Mouse (Mus musculus): Measurements from ENCODE around the gene Myh7b. TPM values are rescaled to one million over a fixed set of nuclear protein-coding genes. Genes with fewer than 3 reads are reported as not detected.
A peak's percentile ranks its signal among the peaks of the same experiment; 100 is the strongest.

The Myh7b gene
- total and polyA plus RNA-seq, 3 experiments: 2.2 to 5.9 TPM; not detected in 1

DNA sequence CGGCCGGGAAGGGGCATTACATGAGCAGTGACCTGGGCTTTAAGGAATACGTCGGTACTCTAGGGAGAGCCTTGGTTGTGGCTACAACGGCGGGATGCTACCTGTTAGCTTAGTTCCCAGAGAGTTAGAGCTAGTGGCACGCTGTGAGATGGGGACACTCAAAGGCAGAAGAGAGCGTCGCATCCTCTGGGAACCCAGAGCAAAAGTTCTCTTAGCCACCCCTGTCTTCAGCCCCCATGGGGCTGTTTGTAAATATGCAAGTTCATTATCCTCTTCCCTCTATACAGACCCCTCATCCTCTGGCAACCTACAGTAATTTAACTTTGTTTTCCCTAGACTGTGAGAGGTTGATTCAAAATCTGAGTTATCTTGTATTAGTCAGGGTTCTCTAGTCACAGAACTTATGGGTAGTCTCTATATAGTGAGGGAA lies 18.1 kb upstream of the Myh7b start:
- DNase-seq (ENCODE audit: low read depth, low spot score): no peak
- H3K36me3 ChIP-seq (ENCODE audit: control insufficient read depth in 1 of 2, insufficient read depth in 2 of 2, low read length in 2 of 2): no peaks in the 10 kb centered on the region; a peak in 1 of 4 replicates
- H3K4me3 ChIP-seq (ENCODE audit: control insufficient read depth in 1 of 2, insufficient read depth in 1 of 2, low read depth in 2 of 2, low read length in 2 of 2): peak overlapping the region; percentile 70 to 86
- peak overlapping the region; percentile 76 for H3K9ac ChIP-seq (ENCODE audit: control insufficient read depth, low read depth, low read length, poor library complexity, severe bottlenecking)
- no peaks in the 10 kb centered on the region for H3K9me3 ChIP-seq (replicated peaks; ENCODE audit: insufficient read depth, low read length)
- peak overlapping the region; percentile 24; the same call in 1 of the 2 replicates for H3K27ac ChIP-seq (ENCODE audit: control insufficient read depth, low read depth, low read length)
- H3K4me1 ChIP-seq (ENCODE audit: control insufficient read depth in 1 of 2, insufficient read depth in 2 of 2, low read length in 2 of 2): peaks cover 0 to 3% of the 10 kb centered on the region in 2 experiments; a peak in 2 of 4 replicates
- H3K79me2 ChIP-seq (ENCODE audit: control insufficient read depth, insufficient read depth, low read length, poor library complexity): no peaks in the 10 kb centered on the region; the same call in 1 of the 2 replicates
- TF ChIP-seq MYB (IDR thresholded peaks at IDR 0.05; ENCODE audit: low read depth, low read length) (no peak), BHLHE40 (IDR thresholded peaks at IDR 0.05; ENCODE audit: borderline replicate concordance, low read depth, low read length) (no peak), NELFE (IDR thresholded peaks at IDR 0.05; ENCODE audit: low read depth, low read length) (0 out of 2 replicates have a peak, but pooled peaks have one; percentile 68), RAD21 (IDR thresholded peaks at IDR 0.05; ENCODE audit: low read depth, low read length) (no peak), ZKSCAN1 (IDR thresholded peaks at IDR 0.05; ENCODE audit: low read depth, low read length) (no peak), UBTF (IDR thresholded peaks at IDR 0.05; ENCODE audit: borderline replicate concordance, insufficient read depth, low read depth, low read length) (no peak), CTCF (IDR thresholded peaks at IDR 0.05 in 2 of 3, conservative IDR thresholded peaks at IDR 0.05 in 1 of 3; ENCODE audit: control insufficient read depth in 1 of 3, insufficient read depth in 1 of 3, low read depth in 2 of 3, low read length in 3 of 3, poor library complexity in 1 of 3, severe bottlenecking in 1 of 3) (no peak), SMC3 (IDR thresholded peaks at IDR 0.05; ENCODE audit: low read depth, low read length) (no peak), GATA1 (IDR thresholded peaks at IDR 0.05; ENCODE audit: low read depth, low read length) (no peak), MAX (IDR thresholded peaks at IDR 0.05; ENCODE audit: low read length) (0 out of 2 replicates have a peak, but pooled peaks have one; percentile 37), CHD2 (IDR thresholded peaks at IDR 0.05; ENCODE audit: low read length) (no peak), MXI1 (IDR thresholded peaks at IDR 0.05; ENCODE audit: low read depth, low read length) (no peak), TAL1 (IDR thresholded peaks at IDR 0.05; ENCODE audit: low read length) (no peak), JUND (IDR thresholded peaks at IDR 0.05; ENCODE audit: low read depth, low read length) (no peak), POLR2AphosphoS5 (IDR thresholded peaks at IDR 0.05; ENCODE audit: borderline replicate concordance, low read depth, low read length) (no peak), E2F4 (IDR thresholded peaks at IDR 0.05; ENCODE audit: borderline replicate concordance, low read depth, low read length) (no peak), MAFK (IDR thresholded peaks at IDR 0.05; ENCODE audit: borderline replicate concordance, low read depth, low read length) (no peak), MAZ (IDR thresholded peaks at IDR 0.05; ENCODE audit: low read depth, low read length) (no peak), USF1 (IDR thresholded peaks at IDR 0.05; ENCODE audit: low read depth, low read length) (0 out of 2 replicates have a peak, but pooled peaks have one; percentile 3), EP300 (IDR thresholded peaks at IDR 0.05; ENCODE audit: low read depth in 1 of 2, low read length in 2 of 2) (no peak), ZMIZ1 (IDR thresholded peaks at IDR 0.05; ENCODE audit: low read depth, low read length) (no peak), ETS1 (IDR thresholded peaks at IDR 0.05; ENCODE audit: low read depth, low read length) (no peak), MYC (IDR thresholded peaks at IDR 0.05; ENCODE audit: low read depth, low read length) (no peak), CHD1 (IDR thresholded peaks at IDR 0.05; ENCODE audit: low read depth, low read length) (no peak), ELF1 (IDR thresholded peaks at IDR 0.05; ENCODE audit: low read depth, low read length) (no peak; the same call in 1 of the 2 replicates), NRF1 (IDR thresholded peaks at IDR 0.05; ENCODE audit: insufficient read depth, low read depth, low read length, poor library complexity, severe bottlenecking) (no peak), SIN3A (IDR thresholded peaks at IDR 0.05; ENCODE audit: low read length) (no peak; the same call in 1 of the 2 replicates), TCF12 (IDR thresholded peaks at IDR 0.05; ENCODE audit: low read depth, low read length) (no peak), ZC3H11A (IDR thresholded peaks at IDR 0.05; ENCODE audit: low read depth, low read length) (no peak), POLR2AphosphoS2 (IDR thresholded peaks at IDR 0.05; ENCODE audit: low read length) (no peak), KAT2A (conservative IDR thresholded peaks at IDR 0.05; ENCODE audit: low read depth, low read length) (no peak), ZNF384 (IDR thresholded peaks at IDR 0.05; ENCODE audit: low read depth, low read length) (no peak), HCFC1 (IDR thresholded peaks at IDR 0.05; ENCODE audit: low read depth, low read length) (no peak), RCOR1 (IDR thresholded peaks at IDR 0.05; ENCODE audit: low read depth, low read length) (no peak), TBP (IDR thresholded peaks at IDR 0.05; ENCODE audit: low read depth, low read length) (no peak), POLR2A (IDR thresholded peaks at IDR 0.05; ENCODE audit: control insufficient read depth in 1 of 2, insufficient read depth in 1 of 2, low read depth in 1 of 2, low read length in 2 of 2, poor library complexity in 1 of 2) (peak in 1 of 2 experiments; percentile 52; a peak in 2 of 4 replicates)
- H3K27me3 ChIP-seq (ENCODE audit: control insufficient read depth in 1 of 2, insufficient read depth in 2 of 2, low read length in 2 of 2): no peaks in the 10 kb centered on the region
